Mouse (Mus musculus) liver, embryonic 14.5 days (tissue): Measurements from ENCODE around the gene Rplp0.
A peak's percentile ranks its signal among the peaks of the same experiment; 100 is the strongest.

Experiments used
- CTCF ChIP-seq: IDR thresholded peaks from 2 replicates; pipeline ENCODE4 v1.5.1; 2016; ENCODE audit warnings: antibody characterized with exemption, low read depth, control low read depth
- EP300 ChIP-seq: IDR thresholded peaks from 2 replicates; pipeline ENCODE4 v1.6.1; 2016; ENCODE audit warnings: antibody characterized with exemption, low read depth

DNA sequence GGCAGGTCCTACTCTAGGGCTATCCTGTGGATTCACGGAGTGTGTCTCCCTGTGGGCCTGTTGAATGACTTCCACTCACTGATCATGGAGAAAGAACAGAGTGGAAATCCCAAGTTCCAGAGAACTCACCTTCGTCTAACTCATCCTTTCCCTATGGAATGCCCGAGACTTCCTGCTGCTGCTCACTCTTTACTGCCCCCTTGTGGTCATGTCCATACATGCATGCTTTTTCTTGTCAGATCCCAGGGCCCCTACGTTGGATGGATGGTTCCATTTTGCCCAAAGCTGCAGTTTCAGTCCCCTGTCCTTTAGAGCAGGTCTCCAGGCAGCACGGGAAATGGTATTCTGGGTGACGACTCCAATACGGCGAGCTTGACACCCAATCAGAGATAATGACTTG, 3.0 kb upstream of the Rplp0 start:
- TF ChIP-seq CTCF (peak; percentile 99), EP300 (no peak)
